In the genomic region with DNA sequence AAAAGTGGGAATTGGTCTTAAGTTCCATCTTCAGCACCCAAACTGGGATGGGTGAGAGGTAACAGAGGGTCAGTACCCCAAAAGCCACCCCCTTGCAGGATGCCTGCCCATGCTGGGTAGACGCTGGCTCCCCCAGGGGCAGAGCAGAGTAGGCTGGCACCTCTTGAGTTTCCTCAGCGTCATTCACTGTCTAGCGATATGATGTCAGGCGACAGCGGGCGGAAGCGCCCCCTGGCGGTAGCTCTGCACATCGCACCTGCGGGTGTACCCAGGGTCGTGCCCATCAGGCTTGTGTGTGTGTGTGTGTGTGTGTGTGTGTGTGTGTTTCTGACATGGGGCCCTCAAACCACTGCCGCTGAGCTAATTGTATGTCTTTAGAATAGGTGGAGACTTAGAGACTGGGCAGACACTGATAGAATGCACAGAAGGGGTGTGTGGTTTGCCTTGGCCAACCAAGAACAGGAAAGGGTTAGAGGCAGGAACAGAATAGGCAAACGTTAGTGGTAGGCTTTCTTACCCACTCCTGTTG, we compare ENCODE assay signal across 8 mouse cellular contexts. TPM values are rescaled to one million over a fixed set of nuclear protein-coding genes. Genes with fewer than 3 reads are reported as not detected.
DNase-seq lines count a peak whose midpoint lies in the region; ATAC-seq and TF ChIP-seq lines count a peak whose summit lies in the region.

No protein-coding gene starts in this region.

- DNase-seq in B cell, adult 2 months, result peak; percentile 97
- peak; percentile 85 for DNase-seq in adrenal gland, adult 2 months
- peak; percentile 81 for DNase-seq in embryo, embryonic 9.5 days (ENCODE audit: extremely low spot score)
- DNase-seq in heart, adult 2 months, result peak; percentile 81 to 89
- peak; percentile 82 for DNase-seq in kidney, adult 9 months
- peak; percentile 81 for DNase-seq in liver, embryonic 11.5 days (ENCODE audit: low spot score)

- TF ChIP-seq POLR2A in heart, adult 2 months (IDR thresholded peaks at IDR 0.05; ENCODE audit: insufficient read depth, low read depth, low read length), result no peak
- no peak for TF ChIP-seq POLR2A in myocyte (IDR thresholded peaks at IDR 0.05; ENCODE audit: insufficient read length, low read depth)

- H3K4me1 ChIP-seq in heart, adult 2 months (ENCODE audit: control insufficient read depth, insufficient read depth, low read length), result no peaks in the 10 kb centered on the region
- peaks cover 3% of the 10 kb centered on the region for H3K4me1 ChIP-seq in liver, embryonic 11.5 days (replicated peaks; ENCODE audit: control insufficient read depth, insufficient read depth, low read length)
- H3K4me1 ChIP-seq in stomach, embryonic 16.5 days (ENCODE audit: control insufficient read depth, insufficient read depth, low read length), result no peaks in the 10 kb centered on the region

- H3K79me2 ChIP-seq in heart, adult 2 months (replicated peaks; ENCODE audit: control insufficient read depth, insufficient read depth, low read length), result no peaks in the 10 kb centered on the region
- no peaks in the 10 kb centered on the region for H3K79me2 ChIP-seq in myocyte (ENCODE audit: control insufficient read depth, insufficient read depth)

- no peak overlapping the region for H3ac ChIP-seq in myocyte (ENCODE audit: control insufficient read depth, insufficient read length)

- intact Hi-C loops in heart, adult 2 months (cut with DNase I), result loop anchor here (1.0 to 10.0 kb wide), 3 partner anchors 39 to 415 kb away; no protein-coding TSS in a partner anchor

- no peak overlapping the region for H3K27ac ChIP-seq in heart, adult 2 months
- no peak overlapping the region for H3K27ac ChIP-seq in liver, embryonic 11.5 days (ENCODE audit: low read depth, low read length)
- H3K27ac ChIP-seq in stomach, embryonic 16.5 days (ENCODE audit: low read length), result no peak overlapping the region

- peak; percentile 89 for TF ChIP-seq CTCF in heart, adult 2 months (IDR thresholded peaks at IDR 0.05)

- H3K9ac ChIP-seq in heart, adult 2 months (ENCODE audit: low read depth, low read length), result no peak overlapping the region
- H3K9ac ChIP-seq in liver, embryonic 11.5 days (ENCODE audit: low read depth, low read length), result no peak overlapping the region
- no peak overlapping the region for H3K9ac ChIP-seq in stomach, embryonic 16.5 days (ENCODE audit: low read length)

- H3K9me3 ChIP-seq in liver, embryonic 11.5 days (ENCODE audit: control insufficient read depth, low read length), result no peaks in the 10 kb centered on the region
- H3K9me3 ChIP-seq in stomach, embryonic 16.5 days (replicated peaks; ENCODE audit: control insufficient read depth, low read length), result no peaks in the 10 kb centered on the region

- peak; percentile 83 for ATAC-seq in liver, embryonic 11.5 days (replicated peaks; ENCODE audit: low FRiP score)
- peak; percentile 62; the same call in 1 of the 2 replicates for ATAC-seq in stomach, embryonic 16.5 days (ENCODE audit: insufficient read depth, low FRiP score)

- H3K36me3 ChIP-seq in heart, adult 2 months (ENCODE audit: control insufficient read depth, insufficient read depth, low read length), result no peaks in the 10 kb centered on the region
- H3K36me3 ChIP-seq in liver, embryonic 11.5 days (ENCODE audit: control insufficient read depth, insufficient read depth, low read length), result no peaks in the 10 kb centered on the region
- no peaks in the 10 kb centered on the region for H3K36me3 ChIP-seq in myocyte (ENCODE audit: control insufficient read depth, insufficient read depth)
- H3K36me3 ChIP-seq in stomach, embryonic 16.5 days (ENCODE audit: control insufficient read depth, insufficient read depth, low read length), result no peaks in the 10 kb centered on the region

- WGBS in heart, adult 2 months, result 3% methylated on average over 13 of the region's 13 CpGs
- 2% methylated on average over 13 of the region's 13 CpGs for WGBS in liver, embryonic 11.5 days
- 0% methylated on average over 13 of the region's 13 CpGs for WGBS in stomach, embryonic 16.5 days

- no peak overlapping the region for H3K4me3 ChIP-seq in heart, adult 2 months
- no peak overlapping the region for H3K4me3 ChIP-seq in liver, embryonic 11.5 days (ENCODE audit: low read depth, low read length)
- H3K4me3 ChIP-seq in myocyte, result no peak overlapping the region
- H3K4me3 ChIP-seq in stomach, embryonic 16.5 days (replicated peaks; ENCODE audit: low read length), result no peak overlapping the region

- no peak for TF ChIP-seq EP300 in heart, adult 2 months (IDR thresholded peaks at IDR 0.05; ENCODE audit: insufficient read depth, low read depth, low read length)

- no peak overlapping the region for H3K4me2 ChIP-seq in liver, embryonic 11.5 days
- H3K4me2 ChIP-seq in myocyte (ENCODE audit: low read depth), result no peak overlapping the region
- no peak overlapping the region for H3K4me2 ChIP-seq in stomach, embryonic 16.5 days (ENCODE audit: low read depth, low read length)

- no peaks in the 10 kb centered on the region for H3K27me3 ChIP-seq in heart, adult 2 months (ENCODE audit: control insufficient read depth, insufficient read depth, low read length)
- H3K27me3 ChIP-seq in liver, embryonic 11.5 days (replicated peaks; ENCODE audit: control insufficient read depth, insufficient read depth, low read length), result peaks cover 4% of the 10 kb centered on the region; the same call in 1 of the 2 replicates
- H3K27me3 ChIP-seq in myocyte (ENCODE audit: control insufficient read depth, insufficient read depth, insufficient read length), result no peaks in the 10 kb centered on the region
- H3K27me3 ChIP-seq in stomach, embryonic 16.5 days (ENCODE audit: control insufficient read depth, insufficient read depth, low read length), result no peaks in the 10 kb centered on the region

TF ChIP-seq in myocyte, 11 proteins besides CTCF, POLR2A, EP300 and RAD21:
- no peak for TF ChIP-seq TCF12 (IDR thresholded peaks at IDR 0.05; ENCODE audit: insufficient read depth, poor library complexity, severe bottlenecking)
- peak; percentile 58 for TF ChIP-seq POLR2AphosphoS2 (IDR thresholded peaks at IDR 0.05; ENCODE audit: insufficient read length, low read depth)
- peak in 2 of 3 experiments; percentile 50 to 65 for TF ChIP-seq MYOD1 (IDR thresholded peaks at IDR 0.05; ENCODE audit: control insufficient read depth in 1 of 3, insufficient read length in 2 of 3, low read depth in 2 of 3)
- TF ChIP-seq TCF3 (IDR thresholded peaks at IDR 0.05; ENCODE audit: insufficient read length, low read depth), result no peak
- peak in 1 of 3 experiments; percentile 42 for TF ChIP-seq MYOG (IDR thresholded peaks at IDR 0.05; ENCODE audit: control insufficient read depth in 1 of 3, insufficient read depth in 1 of 3, insufficient read length in 2 of 3, low read depth in 2 of 3)

RNA-seq across cellular contexts. Expression of a gene that starts 8.7 kb away (rescaled TPM):
- total RNA-seq in adrenal gland, adult 2 months (2021), result 100 to 1,000 TPM; 366 to 466 TPM
- 3,420 and 4,353 TPM in 2 replicates for polyA plus RNA-seq in adrenal gland, adult 2 months (2012; rRNA removed)
- total RNA-seq in heart, adult 2 months (2021), result 100 to 1,000 TPM in 1 of 2 experiments, 10 to 100 TPM in 1; 88.1 to 133 TPM
- polyA plus RNA-seq in heart, adult 2 months (2012; rRNA removed), result 30.3 and 77.8 TPM in 2 replicates
- 13.9 and 14.4 TPM in 2 replicates for polyA plus RNA-seq in liver, embryonic 11.5 days (2014; fragmentation: Nextera tagmentation; extraction: Ambion mirVana)
- polyA plus RNA-seq in myocyte (2012; fragmentation: generic; extraction: Trizol), result 74.7 TPM
- polyA plus RNA-seq in stomach, embryonic 16.5 days (2015; fragmentation: Nextera tagmentation; extraction: Ambion mirVana), result 0.69 and 0.92 TPM in 2 replicates

RNA-seq across cellular contexts. Expression of a gene that starts 9.7 kb away (rescaled TPM):
- 10 to 100 TPM; 29.9 to 30.1 TPM for total RNA-seq in adrenal gland, adult 2 months (2021)
- 72.0 and 77.3 TPM in 2 replicates for polyA plus RNA-seq in adrenal gland, adult 2 months (2012; rRNA removed)
- total RNA-seq in heart, adult 2 months (2021), result 10 to 100 TPM; 23.0 to 26.4 TPM
- polyA plus RNA-seq in heart, adult 2 months (2012; rRNA removed), result 53.2 and 58.4 TPM in 2 replicates
- polyA plus RNA-seq in liver, embryonic 11.5 days (2014; fragmentation: Nextera tagmentation; extraction: Ambion mirVana), result 30.5 and 32.6 TPM in 2 replicates
- 91.9 TPM for polyA plus RNA-seq in myocyte (2012; fragmentation: generic; extraction: Trizol)
- 35.7 and 36.8 TPM in 2 replicates for polyA plus RNA-seq in stomach, embryonic 16.5 days (2015; fragmentation: Nextera tagmentation; extraction: Ambion mirVana)

RNA-seq across cellular contexts. Expression of a gene that starts 18.7 kb away (rescaled TPM):
- 10 to 100 TPM; 20.0 to 21.0 TPM for total RNA-seq in adrenal gland, adult 2 months (2021)
- 31.2 and 38.6 TPM in 2 replicates for polyA plus RNA-seq in adrenal gland, adult 2 months (2012; rRNA removed)
- total RNA-seq in heart, adult 2 months (2021), result 10 to 100 TPM; 15.6 to 21.0 TPM
- polyA plus RNA-seq in heart, adult 2 months (2012; rRNA removed), result 9.7 and 16.5 TPM in 2 replicates
- 3.8 and 4.9 TPM in 2 replicates for polyA plus RNA-seq in liver, embryonic 11.5 days (2014; fragmentation: Nextera tagmentation; extraction: Ambion mirVana)
- polyA plus RNA-seq in myocyte (2012; fragmentation: generic; extraction: Trizol), result 9.2 TPM
- 9.2 TPM in 1 of 2 replicates, not detected in the other for polyA plus RNA-seq in stomach, embryonic 16.5 days (2015; fragmentation: Nextera tagmentation; extraction: Ambion mirVana)

RNA-seq across cellular contexts. Expression of a gene that starts 48.1 kb away (rescaled TPM):
- 100 to 1,000 TPM; 191 to 208 TPM for total RNA-seq in adrenal gland, adult 2 months (2021)
- polyA plus RNA-seq in adrenal gland, adult 2 months (2012; rRNA removed), result 94.4 and 133 TPM in 2 replicates
- 100 to 1,000 TPM; 118 to 121 TPM for total RNA-seq in heart, adult 2 months (2021)
- 98.1 and 101 TPM in 2 replicates for polyA plus RNA-seq in heart, adult 2 months (2012; rRNA removed)
- 304 and 308 TPM in 2 replicates for polyA plus RNA-seq in liver, embryonic 11.5 days (2014; fragmentation: Nextera tagmentation; extraction: Ambion mirVana)
- polyA plus RNA-seq in myocyte (2012; fragmentation: generic; extraction: Trizol), result 322 TPM
- 267 and 298 TPM in 2 replicates for polyA plus RNA-seq in stomach, embryonic 16.5 days (2015; fragmentation: Nextera tagmentation; extraction: Ambion mirVana)

Comparison
In these comparisons a context has a peak if more than half of its experiments do, and no peak if none do; other contexts are left out.
1. RNA of a gene that starts 8.7 kb away (polyA plus RNA-seq): 3,420 to 4,353 TPM in adrenal gland, adult 2 months; 30.3 to 77.8 TPM in heart, adult 2 months, 74.7 TPM in myocyte (single experiment), 13.9 to 14.4 TPM in liver, embryonic 11.5 days and 0.69 to 0.92 TPM in stomach, embryonic 16.5 days; every median in the first group is over 10 times any median in the second.
2. Peak in every context shown above with its lines, with median percentiles within 50 percentile points of each other: DNase-seq.